Mouse (Mus musculus) fat pad, adult 2 months (tissue): ENCODE data around the gene Rbm20.
"Not testable (repeated sequence)": the region's sequence is repeated elsewhere in the genome, so short reads cannot be mapped to it uniquely, and the experiment has no call there.

Experiments used
- DNase-seq: peaks from one replicate; pipeline ENCODE4 v3.0.0-alpha.2; 2011; ENCODE audit warnings: low read depth, low spot score; ENCODE audit errors: extremely low read depth

The Rbm20 gene

GRCm38 (mm10) chr19:53676718-53677634 is at the start of gene Rbm20:
Gene Rbm20 (plus strand): TSS chr19:53677306.
- DNase-seq, result no peak

DNA sequence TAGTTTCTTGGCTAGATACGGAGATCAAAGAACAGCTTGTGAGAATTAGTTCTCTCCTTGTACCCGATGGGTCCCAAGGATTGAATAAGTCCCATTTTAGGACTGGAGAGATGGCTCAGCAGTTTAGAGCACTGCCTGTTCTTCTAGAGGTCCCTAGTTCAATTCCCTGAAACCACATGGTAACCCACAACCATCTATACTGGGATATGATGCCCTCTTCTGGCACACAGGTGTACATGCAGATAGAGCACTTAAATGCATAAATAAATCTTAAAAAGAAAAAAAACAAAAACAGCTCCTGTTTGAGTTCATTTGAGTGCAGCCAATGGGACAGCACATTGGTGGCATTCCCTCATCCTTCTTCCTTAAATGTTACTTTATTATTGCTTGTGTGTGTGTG is 39.1 kb upstream of the Rbm20 start:
- DNase-seq, result no peak

DNA sequence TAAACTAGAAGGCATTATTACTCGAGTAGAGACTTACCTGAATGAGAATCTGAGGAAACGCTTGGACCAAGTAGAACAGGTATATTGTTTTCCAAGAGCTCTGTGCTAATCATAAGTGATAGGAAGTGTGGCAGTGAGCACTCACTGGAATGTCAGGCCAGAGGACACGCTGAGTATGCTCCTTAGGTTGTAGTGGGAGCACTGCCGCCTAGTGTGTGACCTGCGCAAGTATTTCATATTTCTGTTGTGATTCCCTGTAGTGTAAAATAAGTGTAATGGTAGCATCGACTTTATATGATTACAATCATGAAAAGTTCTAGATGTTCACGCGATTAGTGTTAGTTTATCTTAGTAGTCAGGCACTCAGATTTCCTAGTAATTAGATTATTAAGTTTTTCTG is 38.4 kb upstream of the Rbm20 start:
- no peak for DNase-seq

- DNase-seq, result no peak
Measured at GRCm38 (mm10) chr19:53644020-53644595, 33.0 kb upstream of the Rbm20 start.

DNA sequence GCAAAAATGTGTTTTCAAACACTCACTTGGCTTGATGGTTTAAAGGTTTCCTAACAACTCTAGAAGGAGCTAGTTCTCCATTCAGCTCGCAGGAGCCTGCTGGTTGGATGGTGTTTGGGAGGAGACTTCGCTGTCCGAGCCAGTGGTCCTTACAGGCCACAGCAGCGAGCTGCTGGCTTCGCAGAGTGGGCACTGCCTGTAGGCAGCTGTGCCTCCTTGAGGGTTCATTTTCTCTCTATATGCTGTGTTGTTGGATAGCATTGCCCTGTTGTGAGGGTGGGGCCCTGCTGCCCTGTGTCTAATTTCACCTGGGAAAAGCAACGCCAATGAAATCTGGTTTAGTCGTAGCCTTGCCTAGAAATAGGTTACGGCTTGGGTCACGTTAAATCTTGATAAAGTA is 29.8 kb upstream of the Rbm20 start:
- DNase-seq, result no peak

DNA sequence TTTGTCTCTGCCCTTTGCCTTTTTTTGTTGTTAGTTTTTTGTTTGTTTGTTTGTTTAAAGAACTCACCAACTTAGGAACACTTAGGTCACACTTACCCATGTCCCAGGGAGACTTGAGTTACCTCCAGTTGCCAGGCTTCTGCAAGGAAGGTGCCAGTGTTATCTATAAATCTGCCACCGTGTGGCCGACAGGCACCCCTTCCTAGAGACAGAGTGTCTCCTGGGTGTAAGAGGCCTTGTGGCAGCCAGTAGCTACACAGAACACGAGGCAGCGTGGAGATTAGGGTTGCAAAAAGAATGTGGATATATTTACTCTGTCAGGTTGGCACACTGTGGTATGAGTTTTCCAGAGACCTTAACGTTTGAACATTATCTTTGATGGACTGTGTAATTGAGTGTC is 29.1 kb upstream of the Rbm20 start:
- no peak for DNase-seq

GRCm38 (mm10) chr19:53648802-53649236 is 28.3 kb upstream of the Rbm20 start:
- no peak for DNase-seq

DNA sequence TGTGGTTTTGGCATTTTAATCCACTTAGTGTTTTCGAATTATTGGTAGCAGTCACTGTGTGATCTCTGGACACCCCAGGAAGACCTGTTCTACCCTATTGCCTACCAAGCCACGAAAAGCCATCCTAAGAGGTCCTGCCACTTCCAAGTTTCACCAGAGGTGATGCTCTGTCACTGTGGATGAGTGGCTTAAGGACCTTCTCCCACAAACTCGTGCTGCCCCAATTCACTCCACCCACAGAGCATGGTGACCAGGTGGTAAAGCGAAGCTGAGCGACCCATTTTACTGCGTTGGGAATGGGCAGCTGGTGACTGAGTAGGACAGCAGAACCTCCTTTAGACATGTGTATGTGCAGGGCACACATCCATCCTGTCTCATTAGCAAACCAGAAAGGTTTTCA is 27.7 kb upstream of the Rbm20 start:
- no peak for DNase-seq

DNA sequence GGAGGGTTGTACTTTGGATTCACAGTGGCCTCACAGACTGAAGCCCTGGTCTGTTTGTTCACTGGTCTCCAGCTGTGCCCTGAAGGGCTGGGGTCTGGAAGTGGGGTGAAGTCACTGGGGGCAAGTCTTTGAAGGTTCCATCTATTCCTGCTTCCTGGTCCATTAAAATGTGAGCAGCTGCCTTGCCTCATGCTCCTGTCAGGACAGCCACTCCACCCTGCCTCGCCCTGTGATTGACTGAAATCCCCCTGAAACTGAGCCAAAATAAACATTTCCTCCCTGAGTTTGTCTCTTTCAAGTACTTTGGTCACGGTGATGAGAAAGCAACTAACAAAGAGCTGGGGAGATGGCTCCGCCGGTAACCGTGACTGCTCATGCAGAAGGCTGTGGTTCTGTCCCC is 27.3 kb upstream of the Rbm20 start:
- DNase-seq, result no peak

DNA sequence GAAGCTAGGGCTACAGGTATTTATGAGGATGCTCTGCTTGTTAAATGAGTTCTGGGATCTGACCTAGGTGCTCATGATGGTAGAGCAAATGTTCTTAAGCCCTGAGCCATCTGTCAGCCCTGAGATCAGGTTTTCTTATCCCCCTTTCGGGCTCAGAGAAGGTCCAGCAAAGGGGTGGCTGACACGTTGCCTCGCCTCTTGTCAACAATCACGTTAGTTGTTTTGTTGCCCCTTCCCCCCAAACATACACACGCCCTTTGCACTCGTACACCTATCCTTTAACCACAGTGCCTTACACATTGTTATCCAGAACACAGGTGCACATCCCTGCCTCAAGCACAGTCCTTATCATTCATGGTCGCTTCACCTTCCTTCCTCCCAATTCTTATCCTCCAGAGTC is 26.2 kb upstream of the Rbm20 start:
- no peak for DNase-seq

DNA sequence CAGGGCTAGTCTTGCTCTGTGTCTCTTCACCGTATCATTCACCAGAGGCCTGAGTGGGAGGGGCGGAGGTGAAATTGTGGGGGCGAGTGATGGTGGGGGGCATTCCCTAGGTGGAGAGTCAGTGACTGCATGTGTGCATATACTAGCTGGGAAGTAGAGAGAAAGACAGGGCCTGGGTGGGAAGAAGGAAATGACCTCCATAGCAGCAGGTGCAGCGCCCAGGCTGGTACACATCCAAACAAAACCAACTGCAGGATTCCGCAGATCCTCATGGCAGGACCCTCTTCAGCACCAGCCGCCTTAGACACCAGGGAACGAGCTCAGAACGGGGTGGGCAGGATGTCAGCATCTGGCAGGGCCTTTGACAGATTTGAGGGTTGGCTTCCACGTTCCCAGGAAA is 24.8 kb upstream of the Rbm20 start:
- no peak for DNase-seq

DNA sequence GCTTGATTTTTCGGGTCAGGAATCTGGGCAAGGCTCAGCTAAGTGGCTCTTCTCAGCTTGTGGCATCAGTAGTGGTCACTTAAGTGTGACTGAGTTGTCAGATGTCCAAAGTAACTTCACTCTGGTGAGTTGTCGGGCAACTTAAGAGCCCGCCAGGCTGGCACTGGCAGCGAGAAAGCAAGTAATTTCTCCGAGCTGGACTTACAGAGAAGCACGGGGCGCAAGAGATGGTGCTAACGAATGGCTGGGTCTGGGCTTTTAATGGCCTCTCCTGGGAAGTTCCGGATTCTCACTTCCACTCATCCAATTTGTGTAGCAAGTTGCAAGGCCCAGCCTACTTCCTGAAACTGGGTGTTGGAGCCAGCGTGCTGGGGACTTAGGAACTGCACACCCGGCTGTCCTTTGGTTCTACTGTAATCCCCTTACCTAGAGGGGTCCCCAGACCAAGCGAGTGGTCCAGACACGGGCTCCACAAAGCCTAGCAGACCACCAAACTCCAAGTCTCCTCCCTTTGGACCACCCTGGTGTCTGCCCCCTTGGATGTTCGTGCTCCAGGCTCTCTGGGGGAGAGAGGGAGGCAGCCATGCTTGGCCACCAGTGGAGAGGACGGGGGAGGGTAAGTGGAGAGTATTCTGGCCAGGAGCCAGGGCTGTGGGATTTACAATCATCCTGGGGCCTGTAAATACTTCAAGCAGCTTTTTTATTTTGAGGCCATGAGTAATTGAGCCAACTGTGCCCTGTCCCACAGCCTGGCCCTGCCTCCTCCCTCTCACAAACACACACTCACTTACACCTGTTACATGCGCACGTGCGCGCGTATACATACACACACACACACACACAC is 23.3 kb upstream of the Rbm20 start:
- no peak for DNase-seq

GRCm38 (mm10) chr19:53656443-53656842 is 20.7 kb upstream of the Rbm20 start:
- DNase-seq, result not testable (repeated sequence)

GRCm38 (mm10) chr19:53657437-53657836 is 19.7 kb upstream of the Rbm20 start:
- no peak for DNase-seq

DNA sequence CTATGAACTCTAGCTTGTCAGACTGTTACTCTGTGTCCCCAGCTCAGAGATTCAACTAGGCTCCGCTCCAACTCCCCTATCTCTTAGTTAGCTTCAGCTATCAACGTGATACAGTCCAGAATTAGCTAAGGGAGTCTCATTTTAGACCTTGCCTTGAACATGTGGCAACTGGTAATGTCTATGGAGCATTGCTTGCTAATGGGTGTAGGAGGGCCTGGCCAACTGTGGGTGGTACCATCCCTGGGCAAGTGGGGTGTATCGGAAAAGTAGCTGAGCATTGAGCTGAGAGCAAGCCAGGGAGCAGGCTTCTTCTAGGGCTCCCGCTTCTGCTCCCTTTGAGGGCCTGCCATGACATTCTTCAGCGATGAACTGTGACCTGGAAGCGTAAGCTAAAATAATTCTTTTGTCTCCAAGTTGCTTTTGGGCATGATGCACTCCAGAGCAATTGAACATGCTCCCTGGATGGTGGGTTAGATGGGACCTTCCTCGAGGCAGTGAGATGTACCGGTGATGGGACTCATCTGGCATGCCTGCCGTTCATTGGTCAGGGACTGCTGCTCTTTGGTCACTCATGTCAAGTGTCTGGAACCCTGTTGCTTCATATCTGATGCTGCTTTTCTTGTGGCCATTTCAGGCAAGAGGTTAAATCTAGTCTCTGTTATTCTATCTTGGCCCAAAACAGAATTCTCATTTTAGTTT is 16.2 kb upstream of the Rbm20 start:
- DNase-seq, result no peak

- DNase-seq, result no peak
Measured at GRCm38 (mm10) chr19:53661938-53662722, 15.0 kb upstream of the Rbm20 start.

- no peak for DNase-seq
Measured at GRCm38 (mm10) chr19:53664831-53665230, 12.3 kb upstream of the Rbm20 start.

DNA sequence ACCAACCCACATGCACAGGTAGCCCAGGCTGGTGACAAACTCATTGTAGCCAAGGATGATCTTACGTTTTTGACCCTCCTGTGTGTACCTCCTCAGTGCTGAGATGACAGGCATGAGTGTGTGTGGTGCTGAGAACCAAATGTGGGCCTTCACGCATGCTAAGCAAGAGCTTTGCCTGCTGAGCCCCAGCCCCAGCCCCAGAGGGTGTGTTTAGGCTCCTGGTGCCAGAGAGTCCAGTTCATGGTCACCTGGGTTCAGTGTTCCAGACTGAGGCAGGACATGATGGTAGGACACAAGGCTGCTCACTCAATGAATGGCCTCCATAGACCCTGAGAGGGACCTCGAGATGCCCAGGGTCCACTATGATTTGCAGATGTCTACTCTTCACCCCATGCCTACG is 11.7 kb upstream of the Rbm20 start:
- DNase-seq, result no peak

DNA sequence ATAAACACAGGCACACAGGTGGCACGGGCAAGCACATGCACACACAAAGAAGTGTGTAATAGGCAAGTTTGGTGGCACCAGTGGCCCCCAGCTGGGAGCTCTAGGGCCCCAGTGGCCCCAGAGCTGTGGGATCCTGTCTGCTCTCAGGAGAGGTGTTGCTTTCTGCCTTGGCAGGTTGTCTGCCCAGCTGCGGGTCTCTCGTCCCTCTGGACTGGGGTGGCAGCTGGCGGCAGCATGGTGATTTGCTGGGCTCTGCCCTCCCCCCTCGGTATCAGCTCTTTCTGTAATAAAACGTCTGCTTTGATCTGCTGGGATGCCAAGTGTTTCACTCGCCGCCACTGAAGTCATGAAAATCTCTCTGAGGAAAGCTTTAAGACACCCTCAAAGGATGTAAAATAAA is 10.4 kb upstream of the Rbm20 start:
- DNase-seq, result no peak

- DNase-seq, result no peak
Measured at GRCm38 (mm10) chr19:53668821-53669220, 8.3 kb upstream of the Rbm20 start.
